Mouse (Mus musculus): Measurements from ENCODE around the gene Olfr305. TPM values are rescaled to one million over a fixed set of nuclear protein-coding genes. Genes with fewer than 3 reads are reported as not detected.
"Not testable (repeated sequence)": the region's sequence is repeated elsewhere in the genome, so short reads cannot be mapped to it uniquely, and the experiment has no call there.

Gene Olfr305
- polyA plus RNA-seq (2015; fragmentation: Nextera tagmentation; extraction: Ambion mirVana), result not detected in 2 replicates

- no peak within 1 kb of the TSS for H3K4me3 ChIP-seq
- no peaks in the 10 kb centered on the region for H3K36me3 ChIP-seq
- no peaks in the 10 kb centered on the region for H3K27me3 ChIP-seq
- H3K27ac ChIP-seq, result no peak within 1 kb of the TSS
- WGBS, result 77% methylated on average over 1 of the region's 1 CpGs
- no peak for ATAC-seq (ENCODE audit: borderline replicate concordance, extremely low read depth, low FRiP score, low TSS enrichment)
- H3K4me1 ChIP-seq, result no peaks in the 10 kb centered on the region
- no peak within 1 kb of the TSS for H3K9ac ChIP-seq
- H3K9me3 ChIP-seq, result no peaks in the 10 kb centered on the region
- H3K4me2 ChIP-seq, result no peak within 1 kb of the TSS
These were observed at the start of gene Olfr305 for GRCm38 (mm10) chr7:86366828-86367227. Gene Olfr305, minus strand, starts transcription at chr7:86366928.

GRCm38 (mm10) chr7:86403546-86403945 is 36.8 kb upstream of the Olfr305 start, which contains the start of gene Olfr301:
Gene Olfr301, plus strand, starts transcription at chr7:86403846.
- Histone ChIP-seq H3K9ac (no peak within 1 kb of the TSS), H3K4me1 (no peaks in the 10 kb centered on the region), H3K4me2 (no peak within 1 kb of the TSS), H3K27me3 (no peaks in the 10 kb centered on the region), H3K9me3 (no peaks in the 10 kb centered on the region), H3K4me3 (no peak within 1 kb of the TSS), H3K36me3 (no peaks in the 10 kb centered on the region), H3K27ac (no peak within 1 kb of the TSS)
- ATAC-seq (ENCODE audit: borderline replicate concordance, extremely low read depth, low FRiP score, low TSS enrichment), result no peak
- WGBS, result 75% methylated on average over 2 of the region's 2 CpGs

- ATAC-seq (ENCODE audit: borderline replicate concordance, extremely low read depth, low FRiP score, low TSS enrichment), result no peak
- no peaks in the 10 kb centered on the region for H3K4me1 ChIP-seq
- no peaks in the 10 kb centered on the region for H3K36me3 ChIP-seq
- H3K9ac ChIP-seq, result no peak within 1 kb of the TSS
- H3K9me3 ChIP-seq, result no peaks in the 10 kb centered on the region
- no peak within 1 kb of the TSS for H3K4me3 ChIP-seq
- no peak within 1 kb of the TSS for H3K4me2 ChIP-seq
- H3K27ac ChIP-seq, result no peak within 1 kb of the TSS
- H3K27me3 ChIP-seq, result no peaks in the 10 kb centered on the region
These were observed 31.0 kb upstream of the Olfr305 start, which contains the start of gene Olfr303 for GRCm38 (mm10) chr7:86397689-86398088. Gene Olfr303, minus strand, starts transcription at chr7:86397789.

GRCm38 (mm10) chr7:86386558-86386957 is 19.8 kb upstream of the Olfr305 start, which contains the start of gene Olfr304:
Gene Olfr304, minus strand, starts transcription at chr7:86386658.
- H3K27ac ChIP-seq, result no peak within 1 kb of the TSS

GRCm38 (mm10) chr7:86385769-86386168 is 19.0 kb upstream of the Olfr305 start:
- no peaks in the 10 kb centered on the region for H3K4me1 ChIP-seq
- no peak overlapping the region for H3K4me2 ChIP-seq
- no peak overlapping the region for H3K4me3 ChIP-seq
- H3K9ac ChIP-seq, result no peak overlapping the region
- WGBS, result 62% methylated on average over 3 of the region's 3 CpGs
- H3K36me3 ChIP-seq, result no peaks in the 10 kb centered on the region
- H3K27me3 ChIP-seq, result no peaks in the 10 kb centered on the region
- H3K27ac ChIP-seq, result no peak overlapping the region
- no peak for ATAC-seq (ENCODE audit: borderline replicate concordance, extremely low read depth, low FRiP score, low TSS enrichment)
- no peaks in the 10 kb centered on the region for H3K9me3 ChIP-seq

More at GRCm38 (mm10) chr7:86386558-86386957, 19.8 kb upstream of the Olfr305 start, which contains the start of gene Olfr304:
- H3K36me3 ChIP-seq, result no peaks in the 10 kb centered on the region
- H3K27me3 ChIP-seq, result no peaks in the 10 kb centered on the region
- no peak for ATAC-seq (ENCODE audit: borderline replicate concordance, extremely low read depth, low FRiP score, low TSS enrichment)
- H3K4me2 ChIP-seq, result no peak within 1 kb of the TSS
- no peak within 1 kb of the TSS for H3K9ac ChIP-seq
- 50% methylated on average over 1 of the region's 1 CpGs for WGBS
- H3K4me1 ChIP-seq, result no peaks in the 10 kb centered on the region
- no peaks in the 10 kb centered on the region for H3K9me3 ChIP-seq
- no peak within 1 kb of the TSS for H3K4me3 ChIP-seq

- not testable (repeated sequence) for H3K36me3 ChIP-seq; H3K4me2 ChIP-seq; ATAC-seq (ENCODE audit: borderline replicate concordance, extremely low read depth, low FRiP score, low TSS enrichment); H3K27ac ChIP-seq; H3K9ac ChIP-seq; H3K4me3 ChIP-seq; H3K9me3 ChIP-seq; H3K4me1 ChIP-seq; H3K27me3 ChIP-seq
- 82% methylated on average over 9 of the region's 9 CpGs for WGBS
These were observed 20.4 kb downstream of the Olfr305 start for GRCm38 (mm10) chr7:86346296-86346695.

GRCm38 (mm10) chr7:86344253-86344652 is 22.5 kb downstream of the Olfr305 start:
- H3K9me3 ChIP-seq, result no peaks in the 10 kb centered on the region

GRCm38 (mm10) chr7:86342881-86343565 is 23.7 kb downstream of the Olfr305 start:
- no peaks in the 10 kb centered on the region for H3K4me1 ChIP-seq
- no peak overlapping the region for H3K9ac ChIP-seq
- no peak overlapping the region for H3K4me2 ChIP-seq
- no peak overlapping the region for H3K4me3 ChIP-seq
- no peaks in the 10 kb centered on the region for H3K36me3 ChIP-seq
- no peak overlapping the region for H3K27ac ChIP-seq
- H3K27me3 ChIP-seq, result no peaks in the 10 kb centered on the region
- WGBS, result 70% methylated on average over 14 of the region's 14 CpGs
- H3K9me3 ChIP-seq, result no peaks in the 10 kb centered on the region
- ATAC-seq (ENCODE audit: borderline replicate concordance, extremely low read depth, low FRiP score, low TSS enrichment), result no peak

More at GRCm38 (mm10) chr7:86344253-86344652, 22.5 kb downstream of the Olfr305 start:
- H3K4me1 ChIP-seq, result no peaks in the 10 kb centered on the region
- 59% methylated on average over 3 of the region's 3 CpGs for WGBS
- no peak overlapping the region for H3K27ac ChIP-seq
- H3K4me2 ChIP-seq, result no peak overlapping the region
- H3K36me3 ChIP-seq, result no peaks in the 10 kb centered on the region
- no peak for ATAC-seq (ENCODE audit: borderline replicate concordance, extremely low read depth, low FRiP score, low TSS enrichment)
- no peaks in the 10 kb centered on the region for H3K27me3 ChIP-seq
- no peak overlapping the region for H3K9ac ChIP-seq
- H3K4me3 ChIP-seq, result no peak overlapping the region

- no peak within 1 kb of the TSS for H3K27ac ChIP-seq
- no peaks in the 10 kb centered on the region for H3K9me3 ChIP-seq
- H3K4me2 ChIP-seq, result no peak within 1 kb of the TSS
- H3K4me3 ChIP-seq, result no peak within 1 kb of the TSS
- H3K36me3 ChIP-seq, result no peaks in the 10 kb centered on the region
- WGBS, result 69% methylated on average over 1 of the region's 1 CpGs
- no peaks in the 10 kb centered on the region for H3K4me1 ChIP-seq
- no peaks in the 10 kb centered on the region for H3K27me3 ChIP-seq
- ATAC-seq (ENCODE audit: borderline replicate concordance, extremely low read depth, low FRiP score, low TSS enrichment), result no peak
- H3K9ac ChIP-seq, result no peak within 1 kb of the TSS
These were observed 29.2 kb downstream of the Olfr305 start, which contains the start of gene Olfr307 for GRCm38 (mm10) chr7:86337486-86337885. Gene Olfr307, minus strand, starts transcription at chr7:86337586.

- H3K36me3 ChIP-seq, result no peaks in the 10 kb centered on the region
- no peak within 1 kb of the TSS for H3K27ac ChIP-seq
- H3K4me2 ChIP-seq, result no peak within 1 kb of the TSS
- H3K4me3 ChIP-seq, result no peak within 1 kb of the TSS
- no peaks in the 10 kb centered on the region for H3K4me1 ChIP-seq
- no peak within 1 kb of the TSS for H3K9ac ChIP-seq
- ATAC-seq (ENCODE audit: borderline replicate concordance, extremely low read depth, low FRiP score, low TSS enrichment), result no peak
- H3K27me3 ChIP-seq, result no peaks in the 10 kb centered on the region
- H3K9me3 ChIP-seq, result no peaks in the 10 kb centered on the region
These were observed 41.2 kb downstream of the Olfr305 start, which contains the start of gene Olfr308 for GRCm38 (mm10) chr7:86325530-86325929. Gene Olfr308, minus strand, starts transcription at chr7:86325630.

- Histone ChIP-seq H3K4me1 (no peaks in the 10 kb centered on the region), H3K36me3 (no peaks in the 10 kb centered on the region), H3K4me3 (no peak overlapping the region), H3K9ac (no peak overlapping the region), H3K9me3 (no peaks in the 10 kb centered on the region), H3K27me3 (no peaks in the 10 kb centered on the region), H3K27ac (no peak overlapping the region), H3K4me2 (no peak overlapping the region)
- WGBS, result 92% methylated on average over 2 of the region's 2 CpGs
- no peak for ATAC-seq (ENCODE audit: borderline replicate concordance, extremely low read depth, low FRiP score, low TSS enrichment)
These were observed 45.4 kb downstream of the Olfr305 start for GRCm38 (mm10) chr7:86321323-86321722.

GRCm38 (mm10) chr7:86313608-86314007 is 53.1 kb downstream of the Olfr305 start, which contains the start of gene Olfr309:
Gene Olfr309, minus strand, starts transcription at chr7:86313708.
- H3K27me3 ChIP-seq, result no peaks in the 10 kb centered on the region
- no peaks in the 10 kb centered on the region for H3K9me3 ChIP-seq
- ATAC-seq (ENCODE audit: borderline replicate concordance, extremely low read depth, low FRiP score, low TSS enrichment), result no peak
- H3K27ac ChIP-seq, result no peak within 1 kb of the TSS
- no peak within 1 kb of the TSS for H3K4me2 ChIP-seq
- H3K9ac ChIP-seq, result no peak within 1 kb of the TSS
- WGBS, result 71% methylated on average over 2 of the region's 2 CpGs
- H3K4me1 ChIP-seq, result no peaks in the 10 kb centered on the region
- H3K36me3 ChIP-seq, result no peaks in the 10 kb centered on the region
- H3K4me3 ChIP-seq, result no peak within 1 kb of the TSS
